Mouse (Mus musculus): Measurements from ENCODE around the gene Gm5431. TPM values are rescaled to one million over a fixed set of nuclear protein-coding genes. Genes with fewer than 3 reads are reported as not detected.

The Gm5431 gene
- total RNA-seq, 2 experiments from 2014 or later: 0.23 TPM; not detected in 1

DNA sequence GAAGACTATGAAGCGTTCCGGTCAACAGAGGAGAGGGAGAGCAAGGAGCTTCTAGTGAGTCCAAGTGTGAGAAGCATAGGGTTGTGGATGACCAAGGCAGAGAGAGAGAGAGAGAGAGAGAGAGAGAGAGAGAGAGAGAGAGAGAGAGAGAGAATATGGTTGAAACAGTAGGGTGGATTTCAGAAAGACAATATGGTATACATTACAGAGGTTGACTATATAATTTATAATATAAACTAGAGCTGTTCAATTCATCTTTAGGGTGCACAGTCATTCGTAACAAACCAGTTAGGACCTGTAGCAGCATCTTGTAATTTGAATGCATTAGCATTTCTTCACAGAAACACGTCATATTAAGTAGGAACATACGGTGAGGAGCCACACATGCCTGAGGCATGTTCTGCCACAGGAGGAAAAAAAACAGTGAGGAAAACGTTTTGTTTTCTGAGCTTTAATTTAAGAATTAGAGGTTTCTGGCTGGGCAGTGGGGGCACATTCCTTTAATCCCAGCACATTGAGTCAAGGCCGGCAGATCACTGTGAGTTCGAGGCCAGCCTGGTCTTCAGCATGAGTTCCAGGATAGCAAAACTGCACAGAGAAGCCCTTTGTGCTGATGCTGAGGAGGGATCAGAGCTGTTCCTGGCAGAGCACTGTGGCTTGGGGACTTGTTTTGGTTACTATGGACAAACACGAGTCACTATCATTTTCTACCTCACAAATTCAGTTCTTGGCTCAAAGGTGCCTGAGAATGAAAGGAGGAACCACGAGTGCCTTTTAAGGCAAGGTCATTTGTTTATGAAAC lies 62.9 kb downstream of the Gm5431 start:
- no peak for DNase-seq

DNA sequence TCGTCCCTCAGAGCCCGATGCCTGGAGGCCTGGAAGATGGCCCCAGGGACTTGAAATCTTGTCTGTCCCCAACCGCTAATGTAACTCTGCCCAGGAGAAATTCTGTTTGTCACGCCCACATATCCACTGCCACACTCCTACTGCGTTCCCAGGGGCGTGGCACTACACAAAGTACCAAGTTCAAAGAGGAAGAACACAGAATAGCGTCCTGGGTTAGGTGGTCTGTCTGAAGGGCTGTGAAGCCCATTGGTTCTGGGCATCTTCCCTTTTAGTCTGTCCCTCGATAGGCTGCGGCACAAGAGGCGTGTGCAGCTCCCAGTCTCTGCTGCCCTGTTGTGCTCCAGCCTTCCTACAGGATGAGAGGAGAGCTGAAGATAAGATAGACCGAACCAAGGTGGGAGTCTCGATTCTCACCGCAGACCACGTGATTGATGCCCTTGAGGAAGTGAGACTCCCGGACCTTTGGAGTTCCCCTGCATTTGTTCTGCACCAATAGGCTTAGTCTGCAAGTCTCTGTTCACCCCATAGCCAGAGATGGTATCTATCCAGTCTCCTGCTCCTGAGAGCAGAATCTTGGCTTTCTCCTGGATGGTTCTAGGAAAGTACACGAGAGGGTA lies 63.7 kb downstream of the Gm5431 start:
- DNase-seq: no peak

Other genes starting within 250 kb of the Gm5431 start
- 100 to 1,000 TPM; 241 to 254 TPM for gene Rack1, start 101.9 kb downstream of the Gm5431 start, total RNA-seq (2021)
- 10 to 100 TPM; 58.3 to 59.6 TPM for gene Trim41, start 84.9 kb downstream of the Gm5431 start, total RNA-seq (2021)
- gene Trim7, start 76.1 kb downstream of the Gm5431 start, total RNA-seq (2021): 1 to 10 TPM; 1.6 to 2.5 TPM
- gene Gm12184, start 75.6 kb downstream of the Gm5431 start, total RNA-seq (2021): 1 to 10 TPM in 1 of 2 experiments, under 1 TPM in 1; 0.40 to 1.3 TPM
- gene Irgm1, start 30.5 kb downstream of the Gm5431 start, total RNA-seq (2021): 1 to 10 TPM; 3.2 to 4.3 TPM
- 1 to 10 TPM in 1 of 2 experiments, under 1 TPM in 1; 0.66 to 1.5 TPM for gene Psme2b, start 44.0 kb upstream of the Gm5431 start, total RNA-seq (2021)
- not detected for gene Olfr56, start 76.7 kb upstream of the Gm5431 start, total RNA-seq (2021)
- under 1 TPM; 0.55 to 0.76 TPM for gene 9930111J21Rik1, start 77.2 kb upstream of the Gm5431 start, total RNA-seq (2021)
- gene Gm12185, start 90.0 kb upstream of the Gm5431 start, total RNA-seq (2021): under 1 TPM; 0.20 to 0.38 TPM
- 1 to 10 TPM in 1 of 2 experiments, not detected in 1; 1.2 TPM for gene Tgtp1, start 92.0 kb upstream of the Gm5431 start, total RNA-seq (2021)
- 1 to 10 TPM; 1.2 to 1.7 TPM for gene 9930111J21Rik2, start 149.0 kb upstream of the Gm5431 start, total RNA-seq (2021)
- gene Tgtp2, start 162.0 kb upstream of the Gm5431 start, total RNA-seq (2021): under 1 TPM in 1 of 2 experiments, not detected in 1; 0.87 TPM
- 1 to 10 TPM in 1 of 2 experiments, under 1 TPM in 1; 0.97 to 1.4 TPM for gene Ifi47, start 174.4 kb upstream of the Gm5431 start, total RNA-seq (2021)
- not detected for gene Olfr1396, start 212.7 kb upstream of the Gm5431 start, total RNA-seq (2021)
- gene Olfr1395, start 240.1 kb upstream of the Gm5431 start, total RNA-seq (2021): not detected